Mouse (Mus musculus): Measurements from ENCODE around the gene Pdlim5. TPM values are rescaled to one million over a fixed set of nuclear protein-coding genes. Genes with fewer than 3 reads are reported as not detected.

Pdlim5 gene
- polyA plus RNA-seq, 1 experiment from 2014 or later, result 64.2 TPM

- no peaks in the 10 kb centered on the region for H3K4me1 ChIP-seq (ENCODE audit: control insufficient read depth, insufficient read depth, low read length)
- H3K36me3 ChIP-seq (ENCODE audit: control insufficient read depth, insufficient read depth, low read length), result no peaks in the 10 kb centered on the region
- H3K27ac ChIP-seq (ENCODE audit: low read length), result no peak overlapping the region
- H3K4me3 ChIP-seq (replicated peaks; ENCODE audit: low read length), result no peak overlapping the region
- no peaks in the 10 kb centered on the region for H3K9me3 ChIP-seq (replicated peaks; ENCODE audit: control insufficient read depth, low read length)
- H3K9ac ChIP-seq (ENCODE audit: low read length), result no peak overlapping the region
- H3K27me3 ChIP-seq (ENCODE audit: control insufficient read depth, insufficient read depth, low read length), result no peaks in the 10 kb centered on the region
- H3K4me2 ChIP-seq (ENCODE audit: low read depth, low read length), result no peak overlapping the region
- 85% methylated on average over 5 of the region's 5 CpGs for WGBS
- no peak for ATAC-seq (ENCODE audit: insufficient read depth, low FRiP score)
Observed at GRCm38 (mm10) chr3:142243263-142243662, 152.2 kb downstream of the Pdlim5 start.

DNA sequence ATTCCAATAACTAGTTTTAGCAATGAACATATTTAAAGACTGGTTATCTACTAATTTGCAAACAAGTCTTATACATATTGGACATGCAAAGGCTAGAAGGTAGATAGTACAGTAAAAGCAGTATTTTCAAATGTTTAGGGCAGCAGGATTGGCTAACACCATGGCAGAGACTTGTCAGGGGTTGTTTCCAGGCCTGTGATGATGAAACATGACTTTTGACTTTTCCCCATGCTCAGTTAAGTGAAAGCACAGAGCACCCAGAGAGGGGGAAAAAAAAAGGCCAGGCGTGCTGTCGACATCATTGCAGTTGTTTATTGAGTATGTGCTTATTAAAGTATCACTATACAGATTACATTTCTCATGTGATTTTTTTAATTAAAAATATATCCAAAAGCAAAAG, 156.2 kb downstream of the Pdlim5 start:
- 83% methylated on average over 2 of the region's 2 CpGs for WGBS

GRCm38 (mm10) chr3:142238260-142239046, 157.0 kb downstream of the Pdlim5 start:
- no peak for ATAC-seq (ENCODE audit: insufficient read depth, low FRiP score)
- 78% methylated on average over 10 of the region's 10 CpGs for WGBS
- no peak overlapping the region for H3K27ac ChIP-seq (ENCODE audit: low read length)

More for the DNA sequence above, 156.2 kb downstream of the Pdlim5 start:
- no peak overlapping the region for H3K4me2 ChIP-seq (ENCODE audit: low read depth, low read length)
- no peak overlapping the region for H3K9ac ChIP-seq (ENCODE audit: low read length)
- no peak for ATAC-seq (ENCODE audit: insufficient read depth, low FRiP score)
- H3K9me3 ChIP-seq (replicated peaks; ENCODE audit: control insufficient read depth, low read length), result no peaks in the 10 kb centered on the region
- H3K36me3 ChIP-seq (ENCODE audit: control insufficient read depth, insufficient read depth, low read length), result no peaks in the 10 kb centered on the region
- no peaks in the 10 kb centered on the region for H3K27me3 ChIP-seq (ENCODE audit: control insufficient read depth, insufficient read depth, low read length)
- H3K4me1 ChIP-seq (ENCODE audit: control insufficient read depth, insufficient read depth, low read length), result no peaks in the 10 kb centered on the region
- no peak overlapping the region for H3K4me3 ChIP-seq (replicated peaks; ENCODE audit: low read length)
- no peak overlapping the region for H3K27ac ChIP-seq (ENCODE audit: low read length)

DNA sequence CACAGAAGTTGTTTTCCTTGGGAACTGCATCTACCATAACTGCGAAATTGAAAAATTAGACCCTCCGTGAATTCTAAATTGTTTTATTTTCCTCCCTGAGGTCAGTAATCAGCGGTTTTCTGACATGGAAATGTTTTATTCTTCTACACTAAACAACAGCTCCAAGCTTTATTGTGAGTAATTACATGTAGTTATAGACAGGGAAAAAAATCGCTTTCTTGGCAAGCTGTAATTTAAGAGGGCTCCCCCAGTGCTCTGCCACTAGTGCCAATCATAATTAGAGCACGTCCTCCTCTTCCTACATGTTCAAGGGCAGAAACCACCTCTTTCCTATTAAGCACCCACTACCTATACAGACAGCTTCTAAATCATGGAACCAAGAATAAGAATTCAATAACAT, 157.9 kb downstream of the Pdlim5 start:
- Histone ChIP-seq H3K27ac (ENCODE audit: low read length) (no peak overlapping the region), H3K27me3 (ENCODE audit: control insufficient read depth, insufficient read depth, low read length) (no peaks in the 10 kb centered on the region), H3K4me2 (ENCODE audit: low read depth, low read length) (no peak overlapping the region), H3K9me3 (replicated peaks; ENCODE audit: control insufficient read depth, low read length) (no peaks in the 10 kb centered on the region), H3K4me3 (replicated peaks; ENCODE audit: low read length) (no peak overlapping the region), H3K36me3 (ENCODE audit: control insufficient read depth, insufficient read depth, low read length) (no peaks in the 10 kb centered on the region), H3K4me1 (ENCODE audit: control insufficient read depth, insufficient read depth, low read length) (no peaks in the 10 kb centered on the region), H3K9ac (ENCODE audit: low read length) (no peak overlapping the region)
- no peak for ATAC-seq (ENCODE audit: insufficient read depth, low FRiP score)
- WGBS, result 82% methylated on average over 5 of the region's 5 CpGs

More at GRCm38 (mm10) chr3:142238260-142239046, 157.0 kb downstream of the Pdlim5 start:
- no peaks in the 10 kb centered on the region for H3K27me3 ChIP-seq (ENCODE audit: control insufficient read depth, insufficient read depth, low read length)
- H3K9ac ChIP-seq (ENCODE audit: low read length), result no peak overlapping the region
- H3K4me2 ChIP-seq (ENCODE audit: low read depth, low read length), result no peak overlapping the region
- H3K4me1 ChIP-seq (ENCODE audit: control insufficient read depth, insufficient read depth, low read length), result no peaks in the 10 kb centered on the region
- no peak overlapping the region for H3K4me3 ChIP-seq (replicated peaks; ENCODE audit: low read length)
- H3K9me3 ChIP-seq (replicated peaks; ENCODE audit: control insufficient read depth, low read length), result no peaks in the 10 kb centered on the region
- H3K36me3 ChIP-seq (ENCODE audit: control insufficient read depth, insufficient read depth, low read length), result no peaks in the 10 kb centered on the region

GRCm38 (mm10) chr3:142233606-142234465, 161.7 kb downstream of the Pdlim5 start:
- Histone ChIP-seq H3K4me3 (replicated peaks; ENCODE audit: low read length) (no peak overlapping the region), H3K9me3 (replicated peaks; ENCODE audit: control insufficient read depth, low read length) (no peaks in the 10 kb centered on the region), H3K4me1 (ENCODE audit: control insufficient read depth, insufficient read depth, low read length) (no peaks in the 10 kb centered on the region), H3K27me3 (ENCODE audit: control insufficient read depth, insufficient read depth, low read length) (no peaks in the 10 kb centered on the region), H3K36me3 (ENCODE audit: control insufficient read depth, insufficient read depth, low read length) (no peaks in the 10 kb centered on the region), H3K27ac (ENCODE audit: low read length) (no peak overlapping the region), H3K9ac (ENCODE audit: low read length) (no peak overlapping the region), H3K4me2 (ENCODE audit: low read depth, low read length) (no peak overlapping the region)
- 85% methylated on average over 16 of the region's 16 CpGs for WGBS
- no peak for ATAC-seq (ENCODE audit: insufficient read depth, low FRiP score)

GRCm38 (mm10) chr3:142228665-142229064, 166.8 kb downstream of the Pdlim5 start:
- Histone ChIP-seq H3K9ac (ENCODE audit: low read length) (no peak overlapping the region), H3K27me3 (ENCODE audit: control insufficient read depth, insufficient read depth, low read length) (no peaks in the 10 kb centered on the region), H3K4me1 (ENCODE audit: control insufficient read depth, insufficient read depth, low read length) (no peaks in the 10 kb centered on the region), H3K9me3 (replicated peaks; ENCODE audit: control insufficient read depth, low read length) (no peaks in the 10 kb centered on the region), H3K4me2 (ENCODE audit: low read depth, low read length) (no peak overlapping the region), H3K27ac (ENCODE audit: low read length) (no peak overlapping the region), H3K36me3 (ENCODE audit: control insufficient read depth, insufficient read depth, low read length) (no peaks in the 10 kb centered on the region), H3K4me3 (replicated peaks; ENCODE audit: low read length) (no peak overlapping the region)
- 81% methylated on average over 7 of the region's 7 CpGs for WGBS
- no peak for ATAC-seq (ENCODE audit: insufficient read depth, low FRiP score)

GRCm38 (mm10) chr3:142222471-142223103, 172.9 kb downstream of the Pdlim5 start:
- 84% methylated on average over 7 of the region's 7 CpGs for WGBS
- Histone ChIP-seq H3K9ac (ENCODE audit: low read length) (no peak overlapping the region), H3K4me3 (replicated peaks; ENCODE audit: low read length) (no peak overlapping the region), H3K9me3 (replicated peaks; ENCODE audit: control insufficient read depth, low read length) (no peaks in the 10 kb centered on the region), H3K27me3 (ENCODE audit: control insufficient read depth, insufficient read depth, low read length) (no peaks in the 10 kb centered on the region), H3K27ac (ENCODE audit: low read length) (no peak overlapping the region), H3K4me2 (ENCODE audit: low read depth, low read length) (no peak overlapping the region), H3K4me1 (ENCODE audit: control insufficient read depth, insufficient read depth, low read length) (no peaks in the 10 kb centered on the region), H3K36me3 (ENCODE audit: control insufficient read depth, insufficient read depth, low read length) (no peaks in the 10 kb centered on the region)
- ATAC-seq (ENCODE audit: insufficient read depth, low FRiP score), result no peak

GRCm38 (mm10) chr3:142219910-142220309, 175.6 kb downstream of the Pdlim5 start:
- Histone ChIP-seq H3K4me1 (ENCODE audit: control insufficient read depth, insufficient read depth, low read length) (no peaks in the 10 kb centered on the region), H3K36me3 (ENCODE audit: control insufficient read depth, insufficient read depth, low read length) (no peaks in the 10 kb centered on the region), H3K4me2 (ENCODE audit: low read depth, low read length) (no peak overlapping the region), H3K9me3 (replicated peaks; ENCODE audit: control insufficient read depth, low read length) (no peaks in the 10 kb centered on the region), H3K27me3 (ENCODE audit: control insufficient read depth, insufficient read depth, low read length) (no peaks in the 10 kb centered on the region), H3K4me3 (replicated peaks; ENCODE audit: low read length) (no peak overlapping the region), H3K9ac (ENCODE audit: low read length) (no peak overlapping the region), H3K27ac (ENCODE audit: low read length) (no peak overlapping the region)
- ATAC-seq (ENCODE audit: insufficient read depth, low FRiP score), result no peak
- 89% methylated on average over 9 of the region's 9 CpGs for WGBS

DNA sequence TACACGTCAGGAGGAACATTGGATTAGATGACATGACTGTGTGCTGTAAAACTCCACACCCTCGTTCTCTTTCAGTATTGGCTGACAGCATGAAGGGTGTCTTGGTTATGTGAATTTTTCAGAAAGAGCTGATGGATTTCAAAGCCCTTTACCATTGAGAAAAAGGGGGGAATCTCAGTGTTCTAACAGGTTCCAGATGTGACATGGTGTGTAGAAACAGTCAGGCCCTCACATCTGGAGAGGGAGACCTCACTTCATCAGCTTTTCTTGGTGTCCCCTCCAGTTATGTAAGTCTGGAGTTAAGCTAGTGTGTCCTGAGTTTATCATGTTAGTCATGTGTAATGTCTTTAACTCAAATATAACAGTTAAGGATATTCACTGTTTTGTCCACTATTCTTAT, 182.7 kb downstream of the Pdlim5 start:
- Histone ChIP-seq H3K36me3 (ENCODE audit: control insufficient read depth, insufficient read depth, low read length) (no peaks in the 10 kb centered on the region), H3K4me2 (ENCODE audit: low read depth, low read length) (no peak overlapping the region), H3K9ac (ENCODE audit: low read length) (no peak overlapping the region), H3K4me3 (replicated peaks; ENCODE audit: low read length) (no peak overlapping the region), H3K4me1 (ENCODE audit: control insufficient read depth, insufficient read depth, low read length) (no peaks in the 10 kb centered on the region), H3K9me3 (replicated peaks; ENCODE audit: control insufficient read depth, low read length) (no peaks in the 10 kb centered on the region), H3K27me3 (ENCODE audit: control insufficient read depth, insufficient read depth, low read length) (no peaks in the 10 kb centered on the region), H3K27ac (ENCODE audit: low read length) (no peak overlapping the region)
- no peak for ATAC-seq (ENCODE audit: insufficient read depth, low FRiP score)
- 76% methylated on average over 2 of the region's 2 CpGs for WGBS

Measured in stomach, embryonic 16.5 days (tissue).